Mouse (Mus musculus) spleen, adult 2 months (tissue): ENCODE measurements around the gene Faap20. TPM values are rescaled to one million over a fixed set of nuclear protein-coding genes. Genes with fewer than 3 reads are reported as not detected.

ENCODE experiments used
- DNase-seq, 2 experiments: peaks; one replicate each; pipeline versions ENCODE4 v3.0.0 to v3.0.0-alpha.2; 2012 to 2021; ENCODE audit warnings: low spot score in 2 of 2, low read depth in 1 of 2
- H3K27ac ChIP-seq: fragments of 200-500 bp; 2 replicates; pipeline ENCODE4 v1.5.1; 2012; ENCODE audit warnings: low read length, inconsistent platforms; ENCODE audit not compliant: insufficient read depth
- H3K27me3 ChIP-seq: fragments of 200-500 bp; 2 replicates; pipeline ENCODE4 v1.6.1; 2012; ENCODE audit warnings: mild to moderate bottlenecking, moderate library complexity, low read length, inconsistent platforms; ENCODE audit not compliant: control insufficient read depth, insufficient read depth
- H3K36me3 ChIP-seq: fragments of 200-500 bp; 2 replicates; pipeline ENCODE4 v1.6.1; 2012; ENCODE audit warnings: mild to moderate bottlenecking, low read length, inconsistent platforms; ENCODE audit not compliant: control insufficient read depth, insufficient read depth
- H3K4me1 ChIP-seq: fragments of 200-500 bp; 2 replicates; pipeline ENCODE4 v1.6.1; 2011; ENCODE audit warnings: inconsistent platforms; ENCODE audit not compliant: control insufficient read depth, insufficient read depth, insufficient read length
- H3K4me3 ChIP-seq: fragments of 200-500 bp; 2 replicates; pipeline ENCODE4 v1.5.1; 2011; ENCODE audit warnings: mild to moderate bottlenecking, inconsistent platforms; ENCODE audit not compliant: insufficient read depth, insufficient read length; ENCODE audit errors: extremely low read depth
- CTCF ChIP-seq: fragments of 200-500 bp; IDR thresholded peaks from 2 replicates; pipeline ENCODE4 v1.5.1; 2011; ENCODE audit warnings: mild to moderate bottlenecking, inconsistent platforms; ENCODE audit not compliant: insufficient read depth, insufficient read length, insufficient replicate concordance; ENCODE audit errors: extremely low read depth
- POLR2A ChIP-seq: fragments of 200-500 bp; IDR thresholded peaks from 2 replicates; pipeline ENCODE4 v1.6.1; 2011; ENCODE audit warnings: low read depth, low read length, inconsistent platforms
- WGBS: fragments of 180-500 bp; shearing (Covaris S2); methylation state at CpG from one replicate; pipeline ENCODE4 v1.1.7; 2018; 5-methylcytosine and 5-hydroxymethylcytosine counted together
- polyA plus RNA-seq: library from polyadenylated mRNA; depleted of rRNA; stranded (reverse); fragments of >200 nt; gene quantifications from 2 replicates; pipeline ENCODE4 v1.2.3, GENCODE M21; 2012

Faap20 gene
- polyA plus RNA-seq, 1 experiment: 43.2 TPM

DNA sequence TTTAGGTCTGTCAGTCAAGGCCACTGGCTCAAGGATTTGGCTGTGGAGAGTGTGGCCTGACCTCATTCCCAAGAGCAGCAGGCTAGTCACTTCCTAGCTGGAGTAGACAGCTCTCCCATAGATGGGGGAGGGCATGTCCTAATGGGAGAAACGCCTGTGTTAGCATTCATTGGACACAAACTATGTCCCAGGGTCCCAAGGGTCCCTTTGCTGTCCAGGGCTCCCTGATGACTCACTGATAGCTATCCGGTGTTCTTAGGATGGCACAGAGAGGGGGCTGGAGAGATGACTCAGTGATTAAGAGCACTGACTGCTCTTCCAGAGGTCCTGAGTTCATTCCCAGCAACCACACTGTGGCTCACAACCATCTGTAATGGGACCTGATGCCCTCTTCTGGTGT lies 31.6 kb downstream of the Faap20 start:
- no peaks in the 10 kb centered on the region for H3K36me3 ChIP-seq
- no peak for TF ChIP-seq POLR2A
- no peak for TF ChIP-seq CTCF
- H3K27me3 ChIP-seq: no peaks in the 10 kb centered on the region
- no peaks in the 10 kb centered on the region for H3K4me1 ChIP-seq
- no peak overlapping the region for H3K4me3 ChIP-seq
- no peak for DNase-seq
- 80% methylated on average over 2 of the region's 2 CpGs for WGBS
- H3K27ac ChIP-seq: no peak overlapping the region

DNA sequence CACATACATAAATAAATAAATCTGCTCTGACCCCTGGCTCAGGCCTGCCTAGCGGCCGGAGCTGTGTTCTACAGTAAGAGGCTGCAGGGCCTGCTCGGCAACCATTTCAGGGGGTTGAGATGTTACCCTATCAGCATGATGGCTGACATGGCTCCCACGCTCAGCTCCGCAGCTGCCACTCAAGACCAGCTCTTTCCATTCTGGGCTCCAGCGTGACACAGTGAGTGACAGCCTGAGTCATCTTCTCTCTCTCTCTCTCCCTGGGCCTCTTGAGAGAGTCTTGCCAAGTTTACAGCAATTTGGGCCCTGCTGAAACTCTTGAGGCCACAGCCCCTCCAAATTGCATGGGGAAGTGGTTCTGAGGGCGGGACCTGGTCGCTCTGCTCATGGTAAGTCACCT lies 32.0 kb downstream of the Faap20 start:
- Histone ChIP-seq H3K27me3 (no peaks in the 10 kb centered on the region), H3K4me3 (no peak overlapping the region), H3K36me3 (no peaks in the 10 kb centered on the region), H3K4me1 (no peaks in the 10 kb centered on the region), H3K27ac (no peak overlapping the region)
- WGBS: 78% methylated on average over 8 of the region's 8 CpGs
- no peak for DNase-seq
- no peak for TF ChIP-seq POLR2A
- no peak for TF ChIP-seq CTCF

DNA sequence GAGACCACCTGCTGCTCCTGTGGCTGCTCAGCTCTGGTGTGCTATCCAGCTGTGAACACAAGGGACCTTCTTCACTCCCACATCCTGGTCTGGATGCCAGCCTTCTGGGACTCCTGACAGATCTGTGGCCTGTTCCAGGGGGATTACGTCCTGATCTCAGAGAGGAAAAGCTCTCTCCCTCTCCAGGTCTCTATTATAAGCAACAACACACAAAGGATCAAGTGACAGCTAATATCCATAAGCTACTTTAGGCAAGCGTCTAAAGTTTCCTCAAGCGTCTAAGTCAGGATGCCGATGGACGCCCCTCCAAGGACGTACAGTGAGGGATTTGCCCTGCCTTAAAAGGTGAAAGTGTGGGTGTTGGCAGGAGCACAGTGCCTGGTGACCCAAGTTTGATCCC lies 32.6 kb downstream of the Faap20 start:
- no peak for TF ChIP-seq CTCF
- TF ChIP-seq POLR2A: no peak
- no peak overlapping the region for H3K27ac ChIP-seq
- H3K27me3 ChIP-seq: no peaks in the 10 kb centered on the region
- WGBS: 91% methylated on average over 6 of the region's 6 CpGs
- DNase-seq: no peak
- no peaks in the 10 kb centered on the region for H3K4me1 ChIP-seq
- no peaks in the 10 kb centered on the region for H3K36me3 ChIP-seq
- no peak overlapping the region for H3K4me3 ChIP-seq

DNA sequence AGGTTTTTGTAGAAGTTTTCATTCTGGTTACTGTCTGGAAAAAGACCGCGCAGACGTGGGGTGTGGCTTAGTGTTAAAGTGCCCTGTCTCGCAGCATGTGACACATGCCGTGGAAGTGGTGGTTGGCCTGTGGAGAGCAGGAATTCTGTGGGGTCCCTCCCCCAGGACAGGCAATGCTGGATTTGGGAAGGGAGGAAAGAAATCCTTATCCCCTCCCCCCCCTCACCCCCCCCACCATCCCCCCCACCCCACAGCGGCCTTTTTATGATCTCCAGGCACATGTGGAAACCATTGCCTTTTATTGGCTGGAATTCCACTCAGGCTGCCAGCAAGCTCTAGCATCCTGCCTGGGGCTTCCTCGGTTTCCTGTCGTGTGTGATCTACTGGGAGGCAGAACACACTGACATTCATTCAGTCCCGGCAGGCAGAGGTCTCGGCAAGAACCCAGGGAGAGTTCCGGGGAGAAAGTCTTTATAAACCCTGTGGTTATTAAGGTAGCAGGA lies 33.5 kb downstream of the Faap20 start:
- Histone ChIP-seq H3K27me3 (no peaks in the 10 kb centered on the region), H3K27ac (no peak overlapping the region), H3K36me3 (no peaks in the 10 kb centered on the region), H3K4me1 (no peaks in the 10 kb centered on the region), H3K4me3 (no peak overlapping the region)
- TF ChIP-seq POLR2A (no peak), CTCF (no peak)
- 35% methylated on average over 11 of the region's 11 CpGs for WGBS
- no peak for DNase-seq

DNA sequence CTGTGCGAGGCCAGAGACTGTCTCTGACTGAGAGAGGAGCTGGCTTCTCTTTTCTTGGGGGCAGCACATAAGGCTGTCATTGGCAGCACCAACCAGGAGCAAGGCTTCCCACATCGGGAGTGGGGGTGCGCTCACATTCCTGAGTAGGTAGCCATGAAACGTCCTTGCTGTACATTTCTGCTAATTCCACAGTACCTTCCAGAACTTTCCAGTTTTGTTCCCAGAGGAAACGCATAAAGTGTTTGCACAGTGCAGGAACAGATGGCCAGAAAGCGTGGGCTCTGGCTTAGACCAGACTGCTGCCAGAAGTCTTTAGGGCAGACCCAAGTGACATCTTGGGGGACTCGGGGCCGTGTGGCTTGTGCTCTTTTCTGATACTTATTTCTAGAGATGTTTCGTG lies 34.0 kb downstream of the Faap20 start:
- Histone ChIP-seq H3K36me3 (no peaks in the 10 kb centered on the region), H3K4me1 (no peaks in the 10 kb centered on the region)
- 52% methylated on average over 9 of the region's 9 CpGs for WGBS

DNA sequence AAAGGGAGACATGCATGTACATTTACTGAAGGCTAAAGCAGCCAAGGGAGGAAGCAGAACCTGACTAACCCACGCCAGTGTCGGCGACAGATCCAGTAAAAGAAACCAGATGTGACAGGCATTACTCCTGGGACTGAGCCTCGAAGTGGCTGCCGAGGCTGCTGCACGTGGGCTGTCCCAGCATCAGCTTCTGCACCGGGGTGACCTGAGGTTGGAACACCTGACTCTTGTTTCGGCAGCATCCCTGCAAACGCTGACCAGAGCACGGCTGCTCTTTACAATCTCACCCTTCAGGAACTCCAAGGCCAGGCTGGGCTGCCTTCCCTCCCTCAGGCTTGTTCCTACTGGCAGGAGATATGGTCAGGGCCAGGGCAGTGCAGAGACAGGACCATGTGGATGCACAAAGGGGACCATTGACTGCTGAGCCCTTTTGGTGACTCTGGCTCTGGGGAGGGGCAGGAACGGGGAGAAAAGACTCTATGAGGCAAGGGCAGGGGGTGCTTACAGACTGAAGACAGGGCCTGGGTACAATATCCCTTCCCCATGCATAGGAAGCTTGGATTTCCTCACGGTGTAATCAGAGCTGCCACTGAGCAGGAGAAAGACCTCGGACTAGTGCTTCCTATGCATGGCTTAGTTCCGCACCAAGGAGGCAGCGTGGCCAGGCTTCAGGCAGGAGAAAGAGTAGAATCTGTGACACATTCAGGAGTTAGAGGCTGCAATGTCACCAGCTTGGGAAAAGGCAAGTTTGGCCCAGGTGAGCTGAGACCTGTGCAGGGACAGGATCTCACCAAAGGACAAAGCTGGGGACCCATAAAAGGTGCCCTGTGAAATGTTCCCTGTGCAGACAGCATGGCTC lies 35.1 kb downstream of the Faap20 start:
- Histone ChIP-seq H3K27ac (no peak overlapping the region), H3K4me3 (no peak overlapping the region), H3K36me3 (no peaks in the 10 kb centered on the region), H3K4me1 (no peaks in the 10 kb centered on the region), H3K27me3 (no peaks in the 10 kb centered on the region)
- TF ChIP-seq POLR2A: no peak
- TF ChIP-seq CTCF: no peak
- 67% methylated on average over 15 of the region's 15 CpGs for WGBS
- DNase-seq: no peak

More for the DNA sequence above, 34.0 kb downstream of the Faap20 start:
- Histone ChIP-seq H3K4me3 (no peak overlapping the region), H3K27ac (no peak overlapping the region), H3K27me3 (no peaks in the 10 kb centered on the region)
- TF ChIP-seq CTCF: no peak
- no peak for TF ChIP-seq POLR2A
- no peak for DNase-seq

DNA sequence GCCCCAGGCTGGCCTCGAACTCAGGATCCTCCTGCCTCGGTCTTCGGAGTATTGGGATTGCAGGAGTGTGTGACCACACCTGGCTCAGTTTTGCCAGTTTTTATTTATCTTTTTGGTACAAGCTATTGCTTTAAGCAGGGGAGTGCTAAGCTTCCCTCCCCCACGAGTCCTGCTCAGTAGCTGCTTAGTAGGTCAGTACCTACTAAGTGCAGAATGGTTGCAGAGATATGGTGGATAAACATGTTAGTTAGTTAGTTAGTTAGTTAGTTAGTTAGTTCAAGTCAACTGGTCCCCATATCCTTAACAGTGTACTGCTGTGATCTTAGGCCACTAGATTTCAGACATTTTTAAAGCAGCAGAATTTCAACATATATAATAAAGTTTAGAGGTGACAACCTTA lies 36.5 kb downstream of the Faap20 start:
- Histone ChIP-seq H3K27me3 (no peaks in the 10 kb centered on the region), H3K36me3 (no peaks in the 10 kb centered on the region), H3K4me1 (no peaks in the 10 kb centered on the region), H3K27ac (no peak overlapping the region), H3K4me3 (no peak overlapping the region)
- no peak for DNase-seq
- 85% methylated on average over 4 of the region's 4 CpGs for whole genome bisulfite sequencing
- TF ChIP-seq POLR2A: no peak
- no peak for TF ChIP-seq CTCF
